ENCODE assay signal across 10 mouse cellular contexts in the genomic region with DNA sequence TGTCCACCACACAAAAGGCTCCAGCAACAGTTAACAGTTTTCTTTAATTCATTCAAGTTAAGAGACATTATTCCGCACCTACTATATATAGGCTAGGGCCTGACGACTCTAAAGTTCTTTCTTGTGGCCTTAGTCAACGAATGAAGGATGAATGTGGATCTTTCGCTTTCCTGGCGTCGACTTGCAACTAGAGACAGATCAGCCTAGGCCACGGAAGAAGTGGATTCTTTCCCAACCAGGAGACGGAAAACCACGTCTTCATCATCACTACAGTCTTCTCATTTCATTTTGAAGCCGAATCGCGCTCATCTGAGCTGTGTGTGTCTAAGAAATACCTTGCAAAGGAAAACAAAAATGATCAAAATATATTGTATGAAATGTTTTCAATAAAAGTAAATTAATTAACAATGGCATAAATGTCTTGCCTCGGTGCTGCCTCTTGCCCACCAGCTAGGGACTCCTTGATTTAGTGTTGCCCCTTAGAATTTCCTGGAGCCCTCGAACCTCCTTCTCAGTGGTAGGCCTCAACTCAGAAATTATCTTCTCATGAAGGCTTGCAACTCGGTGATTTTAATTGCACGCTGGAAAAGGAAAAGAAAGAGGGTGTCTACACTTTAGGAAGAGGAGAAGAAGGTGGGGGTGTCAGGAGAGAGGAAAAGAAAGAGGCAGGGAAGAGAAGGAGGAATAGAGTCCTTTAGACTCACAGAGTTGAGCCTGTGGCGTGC. TPM values are rescaled to one million over a fixed set of nuclear protein-coding genes. Genes with fewer than 3 reads are reported as not detected.
DNase-seq lines count a peak whose midpoint lies in the region; ATAC-seq and TF ChIP-seq lines count a peak whose summit lies in the region.
"Had no signal": no experiment of that assay in that cellular context is flagged by ENCODE, and none has a peak within 500 bp of the region (broad histone marks: within the 10 kb centered on the region; RNA-seq: fewer than 3 reads in every experiment).

No protein-coding gene starts in this region.

- no peak overlapping the region for H3K9ac ChIP-seq in lung, embryonic 14.5 days
- H3K9ac ChIP-seq in forebrain, embryonic 11.5 days (ENCODE audit: low read length), result peak overlapping the region; percentile 39; the same call in 1 of the 2 replicates
- peak overlapping the region; percentile 32; the same call in 1 of the 2 replicates for H3K9ac ChIP-seq in limb, embryonic 11.5 days (ENCODE audit: low read length)
- H3K9ac ChIP-seq in neural tube, embryonic 15.5 days (replicated peaks), result peak overlapping the region; percentile 26; the same call in 1 of the 2 replicates

- H3K4me1 ChIP-seq in lung, embryonic 14.5 days (ENCODE audit: insufficient read depth), result 0 out of 2 replicates have a peak, but pooled peaks cover 6% of the 10 kb centered on the region
- peaks cover 3% of the 10 kb centered on the region; the same call in 1 of the 2 replicates for H3K4me1 ChIP-seq in forebrain, embryonic 11.5 days (replicated peaks; ENCODE audit: control insufficient read depth, insufficient read depth, low read length)
- H3K4me1 ChIP-seq in limb, embryonic 11.5 days (ENCODE audit: control insufficient read depth, insufficient read depth, low read length), result peaks cover 4% of the 10 kb centered on the region; the same call in 1 of the 2 replicates
- H3K4me1 ChIP-seq in neural tube, embryonic 15.5 days, result peaks cover 40% of the 10 kb centered on the region; the same call in 1 of the 2 replicates

- DNase-seq in lung, embryonic 14.5 days, result peak; percentile 21
- DNase-seq in lung, postnatal 25 days (ENCODE audit: low spot score), result no peak
- no peak for DNase-seq in forebrain, embryonic 11.5 days (ENCODE audit: low spot score)
- DNase-seq in limb, embryonic 11.5 days (ENCODE audit: low spot score), result no peak
- DNase-seq in left cerebral cortex, adult 8-10 months (ENCODE audit: low spot score in 2 of 2), result no peak
- DNase-seq in frontal cortex, adult 2 months (ENCODE audit: extremely low spot score in 1 of 2, low spot score in 1 of 2), result no peak
- DNase-seq in adrenal gland, postnatal 14 days, result no peak

- no peak for ATAC-seq in lung, embryonic 14.5 days (ENCODE audit: insufficient read depth)
- ATAC-seq in forebrain, embryonic 11.5 days (replicated peaks; ENCODE audit: low FRiP score), result no peak
- no peak for ATAC-seq in limb, embryonic 11.5 days (ENCODE audit: insufficient number of reproducible peaks, low FRiP score, low TSS enrichment, low read depth)
- ATAC-seq in neural tube, embryonic 15.5 days (ENCODE audit: low FRiP score), result no peak

- no peaks in the 10 kb centered on the region for H3K27me3 ChIP-seq in lung, embryonic 14.5 days (ENCODE audit: insufficient read depth, low read length)
- H3K27me3 ChIP-seq in forebrain, embryonic 11.5 days (ENCODE audit: control insufficient read depth, insufficient read depth, low read length), result no peaks in the 10 kb centered on the region
- no peaks in the 10 kb centered on the region for H3K27me3 ChIP-seq in limb, embryonic 11.5 days (ENCODE audit: control insufficient read depth, insufficient read depth, low read length)
- H3K27me3 ChIP-seq in neural tube, embryonic 15.5 days (replicated peaks), result peaks cover 1% of the 10 kb centered on the region

- peak overlapping the region; percentile 57 for H3K4me3 ChIP-seq in lung, embryonic 14.5 days (ENCODE audit: low read depth, low read length)
- H3K4me3 ChIP-seq in forebrain, embryonic 11.5 days (ENCODE audit: low read depth, low read length), result peak overlapping the region; percentile 50; the same call in 1 of the 2 replicates
- H3K4me3 ChIP-seq in limb, embryonic 11.5 days (ENCODE audit: low read depth, low read length), result peak overlapping the region; percentile 41
- H3K4me3 ChIP-seq in neural tube, embryonic 15.5 days (replicated peaks), result peak overlapping the region; percentile 62

- peak overlapping the region; percentile 99 for H3K4me2 ChIP-seq in lung, embryonic 14.5 days
- peak overlapping the region; percentile 49; the same call in 1 of the 2 replicates for H3K4me2 ChIP-seq in forebrain, embryonic 11.5 days (ENCODE audit: low read depth, low read length, severe bottlenecking)
- H3K4me2 ChIP-seq in limb, embryonic 11.5 days (ENCODE audit: low read depth, severe bottlenecking), result peak overlapping the region; percentile 53
- peak overlapping the region; percentile 92 for H3K4me2 ChIP-seq in neural tube, embryonic 15.5 days

- 0 out of 2 replicates have a peak overlapping the region, but pooled peaks have one; percentile 13 for H3K27ac ChIP-seq in lung, embryonic 14.5 days (ENCODE audit: low read depth)
- no peak overlapping the region for H3K27ac ChIP-seq in forebrain, embryonic 11.5 days (ENCODE audit: low read depth, low read length)
- no peak overlapping the region for H3K27ac ChIP-seq in limb, embryonic 11.5 days (replicated peaks; ENCODE audit: low read depth, low read length)
- H3K27ac ChIP-seq in neural tube, embryonic 15.5 days (replicated peaks), result peak overlapping the region; percentile 37; the same call in 1 of the 2 replicates

- no peaks in the 10 kb centered on the region for H3K36me3 ChIP-seq in lung, embryonic 14.5 days (ENCODE audit: insufficient read depth)
- no peaks in the 10 kb centered on the region for H3K36me3 ChIP-seq in forebrain, embryonic 11.5 days (ENCODE audit: control insufficient read depth, insufficient read depth, low read length)
- H3K36me3 ChIP-seq in limb, embryonic 11.5 days (ENCODE audit: control insufficient read depth, insufficient read depth, low read length), result no peaks in the 10 kb centered on the region
- no peaks in the 10 kb centered on the region for H3K36me3 ChIP-seq in neural tube, embryonic 15.5 days

- no peaks in the 10 kb centered on the region for H3K9me3 ChIP-seq in lung, embryonic 14.5 days (ENCODE audit: low read depth, low read length)
- H3K9me3 ChIP-seq in forebrain, embryonic 11.5 days (ENCODE audit: control insufficient read depth, low read length), result no peaks in the 10 kb centered on the region
- H3K9me3 ChIP-seq in limb, embryonic 11.5 days (ENCODE audit: control insufficient read depth, low read length), result no peaks in the 10 kb centered on the region
- H3K9me3 ChIP-seq in neural tube, embryonic 15.5 days (replicated peaks), result no peaks in the 10 kb centered on the region

- no peak for TF ChIP-seq CTCF in lung, embryonic 14.5 days (IDR thresholded peaks at IDR 0.05; ENCODE audit: low read depth)

- WGBS in lung, embryonic 14.5 days, result 42% methylated on average over 17 of the region's 17 CpGs
- WGBS in forebrain, embryonic 11.5 days, result 26% methylated on average over 17 of the region's 17 CpGs
- 33% methylated on average over 17 of the region's 17 CpGs for WGBS in limb, embryonic 11.5 days
- 38% methylated on average over 17 of the region's 17 CpGs for WGBS in neural tube, embryonic 15.5 days

RNA-seq across cellular contexts. Expression of a gene that starts 8.7 kb away (rescaled TPM):
- polyA plus RNA-seq in lung, embryonic 14.5 days (2014; fragmentation: Nextera tagmentation; extraction: Ambion mirVana), result 158 and 173 TPM in 2 replicates
- polyA plus RNA-seq in forebrain, embryonic 11.5 days (2014; fragmentation: Nextera tagmentation; extraction: Ambion mirVana), result 178 and 183 TPM in 2 replicates
- 183 and 190 TPM in 2 replicates for polyA plus RNA-seq in limb, embryonic 11.5 days (2014; fragmentation: Nextera tagmentation; extraction: Ambion mirVana)
- 76.1 and 94.7 TPM in 2 replicates for polyA plus RNA-seq in neural tube, embryonic 15.5 days (2015; fragmentation: Nextera tagmentation; extraction: Ambion mirVana)
- total RNA-seq in left cerebral cortex, adult 8-10 months (2022), result 10 to 100 TPM; 34.1 to 39.5 (median 35.3) TPM
- polyA plus RNA-seq in frontal cortex, adult 2 months (2012; rRNA removed), result 31.5 and 32.7 TPM in 2 replicates
- 51.5 and 56.3 TPM in 2 replicates for total RNA-seq in adrenal gland, postnatal 14 days (2021)

RNA-seq across cellular contexts. Expression of a gene that starts 24.9 kb away (rescaled TPM):
- polyA plus RNA-seq in lung, embryonic 14.5 days (2014; fragmentation: Nextera tagmentation; extraction: Ambion mirVana), result not detected in 2 replicates
- not detected in 2 replicates for polyA plus RNA-seq in forebrain, embryonic 11.5 days (2014; fragmentation: Nextera tagmentation; extraction: Ambion mirVana)
- not detected in 2 replicates for polyA plus RNA-seq in limb, embryonic 11.5 days (2014; fragmentation: Nextera tagmentation; extraction: Ambion mirVana)
- not detected in 2 replicates for polyA plus RNA-seq in neural tube, embryonic 15.5 days (2015; fragmentation: Nextera tagmentation; extraction: Ambion mirVana)
- total RNA-seq in left cerebral cortex, adult 8-10 months (2022), result not detected
- not detected in 2 replicates for polyA plus RNA-seq in frontal cortex, adult 2 months (2012; rRNA removed)
- total RNA-seq in adrenal gland, postnatal 14 days (2021), result not detected in 2 replicates
- total RNA-seq: adrenal gland, adult 8-10 months; gastrocnemius, adult 8-10 months had no signal

RNA-seq across cellular contexts. Expression of a gene that starts 41.2 kb away (rescaled TPM):
- not detected in 2 replicates for polyA plus RNA-seq in lung, embryonic 14.5 days (2014; fragmentation: Nextera tagmentation; extraction: Ambion mirVana)
- not detected in 2 replicates for polyA plus RNA-seq in forebrain, embryonic 11.5 days (2014; fragmentation: Nextera tagmentation; extraction: Ambion mirVana)
- polyA plus RNA-seq in limb, embryonic 11.5 days (2014; fragmentation: Nextera tagmentation; extraction: Ambion mirVana), result not detected in 2 replicates
- polyA plus RNA-seq in neural tube, embryonic 15.5 days (2015; fragmentation: Nextera tagmentation; extraction: Ambion mirVana), result not detected in 2 replicates
- not detected for total RNA-seq in left cerebral cortex, adult 8-10 months (2022)
- not detected in 2 replicates for polyA plus RNA-seq in frontal cortex, adult 2 months (2012; rRNA removed)
- not detected in 2 replicates for total RNA-seq in adrenal gland, postnatal 14 days (2021)
- total RNA-seq: adrenal gland, adult 8-10 months; gastrocnemius, adult 8-10 months had no signal

RNA-seq across cellular contexts. Expression of a gene that starts 59.3 kb away (rescaled TPM):
- polyA plus RNA-seq in lung, embryonic 14.5 days (2014; fragmentation: Nextera tagmentation; extraction: Ambion mirVana), result 0.05 TPM in 1 of 2 replicates, not detected in the other
- polyA plus RNA-seq in forebrain, embryonic 11.5 days (2014; fragmentation: Nextera tagmentation; extraction: Ambion mirVana), result not detected in 2 replicates
- not detected in 2 replicates for polyA plus RNA-seq in limb, embryonic 11.5 days (2014; fragmentation: Nextera tagmentation; extraction: Ambion mirVana)
- 0.20 TPM in 1 of 2 replicates, not detected in the other for polyA plus RNA-seq in neural tube, embryonic 15.5 days (2015; fragmentation: Nextera tagmentation; extraction: Ambion mirVana)
- total RNA-seq in left cerebral cortex, adult 8-10 months (2022), result not detected
- polyA plus RNA-seq in frontal cortex, adult 2 months (2012; rRNA removed), result not detected in 2 replicates
- not detected in 2 replicates for total RNA-seq in adrenal gland, postnatal 14 days (2021)
- total RNA-seq: adrenal gland, adult 8-10 months; gastrocnemius, adult 8-10 months had no signal

Comparison
In these comparisons a context has a peak if more than half of its experiments do, and no peak if none do; other contexts are left out.
1. H3K27ac ChIP-seq: peak in lung, embryonic 14.5 days (single experiment) and neural tube, embryonic 15.5 days (single experiment); none in forebrain, embryonic 11.5 days (single experiment) and limb, embryonic 11.5 days (single experiment).
2. H3K4me2 ChIP-seq: peak in every context shown above with its lines; median percentile 99 in lung, embryonic 14.5 days; 92 in neural tube, embryonic 15.5 days; 53 in limb, embryonic 11.5 days; 49 in forebrain, embryonic 11.5 days.
3. Peak in every context shown above with its lines, with median percentiles within 50 percentile points of each other: H3K4me3 ChIP-seq.